Mouse (Mus musculus) E14TG2a.4 (cell line): ENCODE results near the gene Rtf2.

ENCODE experiments used
- CTCF ChIP-seq: conservative IDR thresholded peaks from 2 replicates; pipeline ENCODE4 v1.5.1; 2014; ENCODE audit warnings: low read length
- NANOG ChIP-seq: IDR thresholded peaks from 2 replicates; pipeline ENCODE4 v1.6.1; 2014; ENCODE audit warnings: borderline replicate concordance, low read length, mixed read lengths

DNA sequence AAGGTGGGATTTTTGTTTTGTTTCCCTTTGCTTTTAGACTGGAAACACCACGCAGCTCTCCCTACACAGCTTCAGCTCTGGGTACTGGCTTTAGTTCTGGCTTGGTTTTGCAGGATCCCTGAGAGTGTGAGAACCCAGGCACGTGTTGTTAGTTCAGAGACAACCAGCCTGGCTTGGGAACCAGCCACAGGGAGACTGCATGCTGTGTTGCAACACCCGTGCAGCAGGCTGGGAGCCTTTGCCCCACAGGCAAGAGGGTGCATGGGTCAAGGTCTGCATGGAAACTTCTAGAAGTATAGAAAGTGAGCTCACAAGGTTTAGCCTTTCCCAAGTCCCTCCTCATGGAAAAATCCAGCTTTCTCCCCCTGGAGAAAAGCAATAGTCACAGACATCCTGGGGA, 70.5 kb downstream of the Rtf2 start:
- no peak for TF ChIP-seq CTCF
- no peak for TF ChIP-seq NANOG
